Mouse (Mus musculus) regulatory T cell (primary cell): ENCODE measurements around the gene Chd6.

Source experiments
- in situ Hi-C: fragments of 300-600 bp; cut with MboI, MseI; formaldehyde crosslinking; loops from one replicate; pipeline ENCODE4 v1.15.1; 2025; ENCODE audit warnings: high pct_unique_total_duplicates

Chd6 gene

DNA sequence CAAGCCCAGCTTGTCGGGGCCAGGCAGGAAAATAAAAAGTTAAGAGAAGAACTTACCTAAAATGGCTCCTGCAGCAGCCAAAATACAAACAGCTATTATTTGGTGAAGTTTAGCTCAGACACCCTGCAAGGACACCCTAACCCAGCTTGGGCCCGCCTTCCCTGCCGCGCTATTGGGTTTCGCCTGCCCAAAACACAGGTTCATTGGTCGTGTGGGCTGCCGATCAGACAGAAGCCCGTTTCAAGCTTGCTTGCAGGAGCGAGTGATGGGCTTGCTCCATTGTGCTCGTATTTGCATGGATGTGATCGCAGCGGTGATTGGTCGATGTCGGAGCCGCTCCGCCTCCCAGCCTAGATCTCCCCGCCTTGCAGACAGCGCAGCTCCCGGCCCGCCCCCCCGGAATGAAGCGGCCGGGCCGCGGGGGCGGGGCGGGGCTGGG, at the start of gene Chd6:
Chd6 (minus strand) TSS at position 143 of the 439 bp plus-strand sequence.
- in situ Hi-C loops, result no loop called here

DNA sequence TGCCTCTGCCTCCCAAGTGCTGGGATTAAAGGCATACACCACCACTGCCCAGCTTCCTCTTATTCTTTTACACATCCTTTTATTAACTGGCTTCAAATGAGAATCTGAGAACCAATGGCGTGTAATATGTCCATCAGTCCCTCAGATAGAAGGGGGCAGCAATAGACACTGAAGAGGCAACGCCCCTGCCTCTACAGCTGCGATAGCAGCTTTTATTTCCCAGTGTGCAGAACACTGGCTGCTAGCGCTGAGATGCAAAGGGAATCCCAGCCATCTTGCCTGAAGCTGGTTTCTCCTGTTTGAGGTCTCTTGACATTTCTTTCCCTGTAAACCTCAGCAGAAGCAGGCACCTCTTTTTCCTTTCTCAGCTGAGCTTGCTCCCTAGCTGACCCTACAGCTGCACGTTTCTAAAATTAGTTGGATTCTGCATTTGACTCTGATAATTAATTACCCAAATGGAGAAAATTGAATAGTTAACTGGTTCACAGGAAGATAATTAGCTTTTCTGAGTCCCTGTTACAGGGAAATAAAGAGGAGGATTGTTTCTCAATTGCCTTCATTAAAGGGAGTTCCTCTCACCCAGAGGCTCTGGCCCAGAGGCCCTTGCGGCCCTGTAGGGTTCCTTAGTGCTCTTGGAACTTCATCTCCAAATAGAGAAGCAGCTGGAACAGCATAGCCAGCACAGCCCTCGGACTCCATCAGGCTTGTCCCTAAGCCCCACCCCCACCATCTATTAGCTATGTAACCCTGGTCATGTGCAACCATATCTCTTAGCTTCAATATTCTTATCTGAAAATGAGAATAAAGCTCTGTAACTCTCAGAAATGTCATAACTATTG, 41.3 kb upstream of the Chd6 start:
- in situ Hi-C loops, result no loop called here

DNA sequence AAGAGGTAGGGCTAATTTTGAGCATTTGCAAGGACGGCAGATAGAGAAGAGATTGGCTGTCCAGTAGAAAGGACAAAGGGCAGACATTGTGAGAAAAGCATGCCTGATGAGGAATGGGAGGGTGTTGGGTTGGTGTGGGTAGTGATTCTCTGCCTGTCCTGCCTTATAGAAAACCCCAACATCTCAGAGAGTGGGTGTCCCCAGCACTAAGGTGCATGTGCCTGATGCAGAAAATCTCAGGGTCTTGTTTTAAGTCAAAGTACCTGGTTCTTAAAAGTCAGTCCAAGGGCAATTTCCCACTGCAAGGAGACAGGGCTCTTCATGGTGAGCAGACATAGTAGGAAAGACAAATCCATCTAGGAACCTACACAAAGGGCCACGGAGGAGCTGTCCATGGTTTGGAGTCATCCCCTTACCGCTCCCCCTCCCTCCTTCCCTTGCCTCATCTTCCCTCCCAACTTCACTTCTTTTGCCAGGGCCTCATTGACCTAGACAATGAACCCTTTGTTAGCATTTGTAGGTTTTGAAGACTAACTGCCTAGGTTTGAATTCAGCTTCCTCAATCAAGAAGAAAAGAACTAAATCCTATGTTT, 39.6 kb upstream of the Chd6 start:
- in situ Hi-C loops, result no loop called here

DNA sequence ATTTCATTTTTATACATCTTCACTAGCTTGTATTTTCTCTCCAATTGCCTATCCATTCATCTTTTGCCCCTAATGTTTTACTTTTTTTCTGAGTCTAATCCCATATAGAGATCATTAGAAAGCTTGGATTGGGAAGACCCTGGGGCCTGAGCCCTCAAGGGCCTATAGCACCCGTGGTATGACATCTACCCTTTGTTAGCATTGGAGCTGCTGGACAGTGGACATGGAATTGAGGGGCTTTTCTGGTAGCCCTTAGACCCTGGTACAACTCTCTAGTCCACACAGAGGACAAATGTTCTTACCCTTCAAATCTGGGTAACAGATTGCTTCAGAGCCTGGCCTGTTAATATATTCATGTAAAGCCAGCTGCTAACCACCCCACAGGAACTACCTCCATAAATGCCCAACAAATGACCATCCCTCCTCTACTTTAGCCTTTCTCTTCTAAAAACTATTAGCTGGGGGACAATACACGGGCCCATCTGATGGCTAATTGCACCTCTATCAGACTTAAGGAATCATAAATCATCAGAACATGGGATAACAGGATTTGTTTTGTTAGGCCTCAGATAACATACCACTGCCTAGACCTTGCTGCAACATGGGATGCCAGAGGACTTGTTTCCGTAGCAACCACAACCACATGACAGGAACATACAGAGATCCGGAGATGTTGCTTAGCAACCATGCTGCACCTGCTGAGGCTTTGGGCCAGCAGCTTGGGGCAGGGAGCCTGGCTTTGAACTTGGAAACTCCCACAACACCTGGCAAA, 39.0 kb upstream of the Chd6 start:
- in situ Hi-C loops, result no loop called here

DNA sequence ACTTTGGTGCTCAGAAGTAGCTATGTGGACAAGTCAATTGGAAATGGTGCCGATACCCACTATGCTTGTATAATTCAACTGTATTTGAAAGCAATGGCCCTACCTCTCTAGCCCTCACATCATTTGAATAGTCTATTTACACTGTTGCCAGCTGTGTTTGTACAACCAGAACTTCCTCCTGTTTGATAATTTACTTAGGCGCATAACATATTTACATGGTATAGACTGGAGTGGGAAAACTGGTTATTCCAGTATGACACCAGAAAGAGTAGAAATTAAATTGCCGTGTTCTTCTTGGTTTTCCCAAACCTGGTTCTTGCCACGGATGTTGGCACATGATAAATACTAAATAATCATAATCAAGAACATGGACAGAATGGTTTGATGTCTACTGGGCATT, 35.9 kb upstream of the Chd6 start:
- in situ Hi-C loops, result no loop called here

DNA sequence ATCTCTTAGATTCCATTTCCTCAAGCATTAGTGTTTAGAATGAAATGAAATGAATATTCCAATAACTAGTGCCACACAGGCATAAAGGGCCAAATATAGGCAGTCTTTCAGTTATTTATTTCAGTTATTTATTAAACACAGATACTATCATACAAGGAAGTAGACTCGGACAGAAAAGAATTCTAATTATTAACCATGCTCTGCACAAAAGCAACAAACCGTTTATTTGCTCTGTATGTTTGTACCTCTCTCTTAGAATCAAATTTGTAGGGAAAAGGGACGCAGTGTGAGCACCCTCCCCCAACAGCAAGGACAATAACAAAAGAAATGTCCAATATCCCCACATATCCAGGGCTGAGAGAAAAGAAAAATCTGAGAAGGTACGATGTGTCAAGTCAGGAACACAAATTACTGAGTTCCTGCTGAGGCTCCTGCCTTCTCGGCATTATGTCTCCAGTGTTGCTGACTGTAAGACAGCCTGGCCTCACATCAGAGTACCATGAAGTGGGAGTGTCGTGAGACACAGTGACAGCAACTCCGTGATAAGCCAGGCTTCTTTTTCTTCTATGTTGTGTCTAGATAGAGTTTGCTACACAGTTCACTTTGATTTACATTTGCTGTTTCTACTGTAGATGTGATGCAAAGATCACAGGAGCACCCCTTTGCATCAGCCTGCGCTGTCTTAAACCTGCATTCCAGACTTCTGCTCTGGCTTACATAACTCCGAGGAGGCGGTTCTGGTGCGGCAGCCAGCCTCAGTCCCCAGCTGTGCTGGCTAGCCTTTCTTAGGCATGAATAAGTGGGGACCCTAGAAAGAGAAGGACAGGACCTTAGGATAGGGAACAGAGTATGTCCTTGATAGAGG, 30.0 kb upstream of the Chd6 start:
- in situ Hi-C loops, result no loop called here

DNA sequence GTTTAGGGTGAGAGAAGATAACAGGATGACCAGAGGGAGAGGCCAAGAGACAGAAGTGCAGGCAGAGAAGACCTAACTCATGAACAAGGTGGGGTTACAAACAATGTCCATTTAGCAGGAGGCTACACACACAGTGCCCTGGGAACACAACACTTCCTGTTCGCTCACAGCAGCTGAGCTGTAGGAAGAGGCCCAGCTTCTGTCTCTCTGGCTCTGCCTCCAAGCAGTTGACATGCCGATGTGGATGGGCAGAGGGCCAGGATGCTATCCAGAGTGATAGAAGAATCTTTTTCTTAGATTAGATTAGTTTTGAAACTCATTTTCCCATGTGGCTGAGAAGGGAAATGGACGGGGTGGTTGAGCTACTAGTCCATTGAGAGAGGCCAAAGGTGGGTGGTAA, 28.1 kb upstream of the Chd6 start:
- in situ Hi-C loops, result no loop called here

DNA sequence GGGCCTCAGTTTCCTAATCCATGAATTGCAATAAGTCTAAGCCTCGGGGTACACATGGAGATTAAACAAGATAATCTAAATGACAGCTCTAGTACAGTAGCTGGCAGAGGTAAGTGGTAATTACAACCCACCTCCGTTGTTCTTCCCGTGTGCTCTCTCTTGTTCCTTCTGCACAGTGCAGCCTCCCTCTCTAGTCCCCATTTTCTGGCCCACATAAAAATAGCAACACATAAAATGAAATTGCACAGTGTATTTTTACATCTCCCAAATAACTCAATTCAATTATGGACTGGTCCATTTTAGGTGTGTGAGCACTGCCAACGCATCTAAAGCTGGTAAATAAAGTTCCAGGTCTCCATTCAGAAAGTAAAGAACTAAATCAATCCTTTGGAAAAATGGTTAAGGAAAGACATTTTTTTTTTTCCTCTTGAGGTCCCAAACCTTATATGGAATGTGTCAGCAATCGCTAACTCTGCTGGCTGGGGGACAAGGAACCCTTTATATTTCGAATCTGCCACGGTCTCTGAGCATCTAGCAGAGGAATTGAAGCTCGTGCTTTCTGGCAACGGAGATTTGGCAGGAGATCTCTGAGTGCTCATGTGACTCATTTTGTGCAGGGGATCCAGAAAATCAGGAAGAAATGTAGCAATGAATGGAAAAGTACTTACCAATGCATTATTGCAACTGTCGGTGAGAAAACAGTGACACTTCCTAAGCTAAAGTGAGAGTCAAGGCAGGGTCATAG, 19.7 kb upstream of the Chd6 start:
- in situ Hi-C loops, result no loop called here

DNA sequence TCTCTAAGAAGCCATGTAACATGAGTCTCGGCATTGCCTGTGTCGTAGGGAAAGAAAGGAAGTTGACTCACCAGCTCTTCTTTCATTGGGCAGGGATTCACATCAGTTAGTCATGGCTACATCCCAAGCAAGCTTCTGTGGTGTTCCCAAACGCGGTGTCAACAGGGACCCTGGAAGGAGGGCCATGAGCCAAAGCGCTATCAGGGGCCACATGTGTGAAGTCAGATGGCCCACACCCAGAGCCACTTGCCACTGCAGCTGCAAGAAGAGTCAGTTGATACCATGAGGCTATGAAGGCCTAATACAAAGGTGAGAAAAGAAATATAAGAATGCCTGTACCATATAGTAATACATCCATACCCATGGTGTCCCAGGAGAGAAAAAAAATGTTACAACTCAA, 3.1 kb upstream of the Chd6 start:
- in situ Hi-C loops, result no loop called here

DNA sequence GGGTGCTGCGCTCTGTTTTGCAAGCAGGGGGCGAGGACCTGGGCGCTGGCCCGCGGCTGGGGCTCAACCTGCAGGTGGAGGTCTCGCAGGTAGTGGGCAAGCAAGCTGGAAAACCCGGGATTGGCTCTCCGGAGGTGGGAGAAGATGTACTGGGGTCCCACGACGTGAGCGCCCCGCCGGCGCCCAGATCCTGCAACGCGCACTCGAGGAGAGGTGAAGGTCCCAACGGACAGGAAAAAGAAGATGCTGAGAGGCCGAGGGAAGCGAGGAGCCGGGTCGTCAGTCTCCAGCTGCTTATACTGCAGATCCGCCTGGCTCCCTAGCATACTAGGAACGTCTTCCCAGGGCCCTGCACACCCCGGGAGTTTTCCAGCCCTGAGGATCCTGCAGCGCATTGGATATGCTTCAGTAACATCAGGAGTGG, 535 bp upstream of the Chd6 start:
- in situ Hi-C loops, result no loop called here

DNA sequence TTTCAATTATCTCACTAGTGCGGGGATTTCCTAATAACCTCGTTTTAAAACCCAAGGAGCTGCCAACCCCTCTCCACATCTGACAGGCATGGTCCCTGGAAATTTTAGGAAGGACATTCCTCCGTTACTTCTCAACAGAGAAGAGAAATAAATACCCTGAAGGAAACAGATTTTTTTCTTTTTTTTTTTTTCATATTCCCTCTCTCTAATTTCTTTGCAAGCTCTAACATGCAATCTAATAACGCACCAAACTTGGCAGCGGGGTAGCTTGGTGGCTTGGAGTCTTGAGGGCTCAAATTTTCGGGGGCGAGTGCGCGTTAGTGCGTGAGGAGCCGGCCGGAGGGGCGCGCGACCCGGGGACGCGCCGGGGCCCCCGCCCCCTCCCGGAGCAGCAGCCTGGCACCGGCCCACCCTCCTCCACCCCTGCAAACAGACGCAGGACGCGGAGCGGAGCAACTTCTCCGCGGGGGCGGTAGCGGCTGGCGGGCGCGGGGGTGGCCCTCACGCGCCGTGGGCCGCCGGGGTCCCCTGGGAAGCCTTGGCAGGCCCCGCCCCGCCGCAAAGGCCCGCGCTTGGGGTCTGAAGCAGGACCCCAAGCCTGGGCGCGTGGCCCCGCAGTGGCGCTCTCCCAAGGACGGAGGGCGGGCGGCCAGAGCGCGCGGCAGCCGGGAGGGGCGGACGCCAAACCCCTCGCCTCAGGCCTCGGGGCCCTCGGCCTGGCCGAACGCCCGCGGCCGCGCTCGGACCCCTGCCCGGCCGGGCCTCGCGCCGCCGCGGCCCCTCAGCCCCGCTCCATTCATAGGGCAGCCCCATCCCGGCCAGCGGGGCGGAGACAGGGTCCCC, 569 bp downstream of the Chd6 start:
- in situ Hi-C loops, result no loop called here

DNA sequence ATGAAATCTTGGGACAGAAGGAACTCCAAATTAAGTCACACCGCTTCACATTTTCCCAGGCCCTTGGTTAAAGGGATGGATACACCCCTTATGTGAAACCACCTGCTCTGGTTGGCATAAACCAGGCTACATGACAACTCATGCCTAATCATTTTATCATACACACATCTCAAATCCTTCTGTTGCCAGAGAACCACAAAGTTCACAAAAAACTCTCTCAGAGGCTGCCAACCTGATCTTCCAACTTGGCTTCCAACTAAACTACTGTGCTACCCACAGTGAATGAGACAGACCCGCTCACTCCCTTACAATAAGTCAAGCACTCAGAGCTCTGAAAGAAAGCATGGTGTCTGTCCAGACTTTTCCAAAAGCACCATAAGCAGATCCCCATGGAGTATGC, 1.6 kb downstream of the Chd6 start:
- in situ Hi-C loops, result no loop called here

DNA sequence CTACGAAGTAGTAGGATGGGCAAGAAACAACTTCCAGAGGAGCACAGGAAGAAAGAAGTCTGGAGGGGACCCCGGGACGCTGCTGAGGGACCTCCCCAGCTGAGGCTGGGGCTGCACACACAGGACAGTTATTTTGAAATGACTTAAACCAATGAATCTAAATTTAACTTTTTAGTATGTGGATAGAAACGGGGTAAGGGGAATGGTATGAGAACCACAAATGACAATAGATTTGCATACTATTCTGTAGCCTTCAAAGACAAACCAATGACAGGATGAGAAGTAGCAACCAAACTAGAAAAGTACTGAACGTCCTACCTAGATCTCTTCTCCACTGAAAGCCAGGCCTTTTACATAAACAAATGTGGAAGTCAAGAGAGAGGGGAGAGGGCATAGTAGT, 5.1 kb downstream of the Chd6 start:
- in situ Hi-C loops, result no loop called here

DNA sequence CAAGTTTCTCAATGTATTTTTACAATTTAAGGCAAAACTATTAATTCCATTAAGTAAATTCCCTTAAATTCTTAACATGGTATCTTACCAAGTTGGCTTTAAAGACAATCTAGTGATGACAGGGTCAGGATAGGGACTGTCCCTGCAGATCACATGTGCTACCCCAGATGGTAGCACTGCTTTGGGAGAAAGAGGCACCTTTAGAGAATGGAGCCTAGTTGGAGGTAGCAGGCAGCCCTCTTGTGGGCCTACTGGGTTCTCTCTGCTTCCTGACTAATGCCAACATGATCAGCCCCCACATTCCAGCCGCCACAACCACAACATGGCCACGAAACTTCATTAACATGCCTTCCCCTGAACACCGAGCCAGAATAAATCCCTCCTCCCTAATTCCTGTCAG, 6.8 kb downstream of the Chd6 start:
- in situ Hi-C loops, result no loop called here

DNA sequence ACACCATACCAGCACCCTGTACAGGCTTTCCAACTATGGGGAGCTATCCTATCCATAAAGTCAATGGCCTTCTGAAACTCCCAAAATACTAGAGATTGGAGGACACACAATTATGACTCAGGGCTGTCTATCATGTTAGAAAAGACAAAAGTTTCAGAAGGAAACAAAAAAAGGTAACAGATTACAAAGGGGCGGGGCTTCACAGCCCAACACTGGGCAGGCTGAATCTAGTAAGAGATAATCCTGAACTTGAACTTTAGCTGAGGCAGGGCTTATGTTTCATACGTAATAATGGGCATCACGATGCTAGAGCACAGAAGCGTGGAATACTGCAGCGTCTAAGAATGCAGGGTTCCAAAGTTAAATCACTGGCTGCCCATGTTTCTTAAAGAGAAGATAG, 11.1 kb downstream of the Chd6 start:
- in situ Hi-C loops, result loop anchor here (5.0 kb wide), 1 partner anchor 80 kb away; no protein-coding TSS in a partner anchor

DNA sequence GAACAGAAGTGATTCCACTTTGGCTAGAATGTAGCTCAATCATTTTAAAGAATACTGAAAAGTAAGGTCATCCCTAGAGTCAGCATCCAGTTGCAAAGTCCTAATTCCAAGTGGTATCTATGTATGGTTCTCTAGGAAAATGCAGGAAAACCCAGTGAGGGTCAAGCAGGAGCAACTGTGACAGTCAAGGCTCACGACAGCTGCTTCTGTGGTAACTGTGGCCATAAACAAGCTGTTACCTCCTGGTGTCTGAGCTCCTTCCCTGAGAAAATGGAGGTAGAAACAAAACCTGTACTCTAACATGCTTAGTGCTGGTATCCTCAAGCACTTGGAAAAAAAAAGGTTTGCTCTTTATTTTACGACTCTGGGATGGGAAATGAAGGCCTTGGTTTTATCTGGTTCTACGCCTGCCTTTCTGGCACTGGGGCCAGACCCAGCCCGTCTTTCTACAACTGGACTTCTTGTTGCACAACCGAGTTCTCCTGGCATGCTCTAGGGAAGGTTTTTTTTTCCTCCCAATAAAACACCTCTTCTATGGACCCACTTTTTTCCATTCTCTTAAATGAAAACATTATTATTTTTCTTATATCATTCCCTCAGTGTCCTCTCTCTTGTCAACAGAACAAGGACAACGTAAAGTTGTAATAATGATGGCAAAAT, 18.0 kb downstream of the Chd6 start:
- in situ Hi-C loops, result no loop called here

DNA sequence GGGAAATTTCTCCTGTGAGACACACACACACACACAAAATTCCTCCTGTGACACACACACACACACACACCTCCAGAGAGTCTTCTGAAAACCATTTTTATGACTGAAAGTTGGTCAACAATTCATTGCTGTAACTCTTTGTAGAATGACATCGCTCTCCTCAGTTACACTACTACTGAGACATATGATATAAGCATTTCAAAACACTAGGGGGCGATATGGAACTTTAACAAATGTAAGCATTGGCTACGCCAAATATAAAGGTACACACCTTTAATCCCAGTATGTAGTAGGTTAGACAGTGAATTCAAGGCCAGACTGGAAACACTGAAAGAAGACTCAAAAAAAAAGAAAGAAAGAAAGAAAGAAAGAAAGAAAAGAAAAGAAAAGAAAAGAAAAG, 18.7 kb downstream of the Chd6 start:
- in situ Hi-C loops, result no loop called here

DNA sequence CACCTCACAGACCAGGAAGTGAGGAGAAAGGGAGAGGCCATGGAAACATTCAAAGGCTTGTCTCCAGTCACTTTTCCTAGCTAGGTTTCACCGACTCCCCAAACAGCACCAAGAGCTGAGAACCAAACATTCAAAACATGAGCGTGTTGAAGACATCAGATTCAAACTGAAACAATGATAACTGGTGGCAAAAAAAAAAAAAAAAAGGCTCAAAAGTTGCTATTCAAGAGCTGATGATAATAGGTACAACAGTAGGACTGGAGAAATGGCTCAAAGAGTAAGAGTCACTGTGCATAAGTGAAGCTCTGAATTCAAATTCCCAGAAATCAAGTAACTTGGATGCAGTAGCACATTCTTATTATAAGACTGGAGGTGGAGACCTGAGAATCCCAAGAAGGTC, 30.3 kb downstream of the Chd6 start:
- in situ Hi-C loops, result no loop called here

DNA sequence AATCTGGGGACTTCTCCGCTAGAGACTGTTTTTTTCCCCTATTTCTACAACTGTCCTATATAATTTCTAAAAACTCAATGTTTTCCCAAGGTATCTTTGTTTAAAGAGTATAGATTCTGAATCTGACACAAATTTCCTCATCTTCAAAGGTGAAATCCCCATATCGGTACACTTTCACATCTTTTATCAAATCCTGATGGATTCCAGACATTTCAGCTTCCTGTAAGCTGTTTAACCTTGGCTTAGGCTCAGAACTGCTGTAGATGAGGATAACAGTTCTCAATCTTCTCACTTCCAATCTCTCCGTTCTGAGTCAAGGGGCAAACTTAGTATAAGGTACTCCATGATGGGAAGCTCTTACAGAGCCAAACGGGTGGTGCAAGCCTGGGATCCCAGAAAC, 32.6 kb downstream of the Chd6 start:
- in situ Hi-C loops, result no loop called here
